Mouse (Mus musculus) CH12.LX (cell line): ENCODE data around the gene Wwtr1.

Experiments
- CTCF ChIP-seq, 2 experiments: IDR thresholded peaks in 1 of 2; conservative IDR thresholded peaks in 1 of 2; 2 replicates each; pipeline ENCODE4 v1.5.1; 2011 to 2012; ENCODE audit warnings: low read depth in 2 of 2, low read length in 2 of 2, improper control_type of control experiment in 1 of 2, inconsistent platforms in 1 of 2, mild to moderate bottlenecking in 1 of 2, moderate library complexity in 1 of 2
- EP300 ChIP-seq: IDR thresholded peaks from 2 replicates; pipeline ENCODE4 v1.6.1; 2011; ENCODE audit warnings: low read length, improper control_type of control experiment
- KAT2A ChIP-seq: IDR thresholded peaks from 2 replicates; pipeline ENCODE4 v1.6.1; 2012; ENCODE audit warnings: low read length, improper control_type of control experiment, inconsistent platforms; ENCODE audit not compliant: insufficient replicate concordance
- MAZ ChIP-seq: IDR thresholded peaks from 2 replicates; pipeline ENCODE4 v1.6.1; 2012; ENCODE audit warnings: low read depth, mild to moderate bottlenecking, inconsistent platforms, low read length, improper control_type of control experiment, moderate library complexity
- MXI1 ChIP-seq: IDR thresholded peaks from 2 replicates; pipeline ENCODE4 v1.6.1; 2011; ENCODE audit warnings: mild to moderate bottlenecking, low read depth, low read length, improper control_type of control experiment
- MYC ChIP-seq: IDR thresholded peaks from 2 replicates; pipeline ENCODE4 v1.6.1; 2011; ENCODE audit warnings: low read depth, mild to moderate bottlenecking, improper control_type of control experiment, low read length
- PAX5 ChIP-seq: IDR thresholded peaks from 2 replicates; pipeline ENCODE4 v1.6.1; 2012; ENCODE audit warnings: low read length, inconsistent platforms, mixed read lengths
- POLR2A ChIP-seq: IDR thresholded peaks from 2 replicates; pipeline ENCODE4 v1.6.1; 2011; ENCODE audit warnings: low read depth, mild to moderate bottlenecking, improper control_type of control experiment, low read length
- RAD21 ChIP-seq: IDR thresholded peaks from 2 replicates; pipeline ENCODE4 v1.6.1; 2011; ENCODE audit warnings: low read depth, mild to moderate bottlenecking, low read length, improper control_type of control experiment, moderate library complexity
- RCOR1 ChIP-seq: conservative IDR thresholded peaks from 2 replicates; pipeline ENCODE4 v1.6.1; 2012; ENCODE audit warnings: low read depth, mild to moderate bottlenecking, inconsistent platforms, low read length, improper control_type of control experiment
- SMC3 ChIP-seq: IDR thresholded peaks from 2 replicates; pipeline ENCODE4 v1.6.1; 2011; ENCODE audit warnings: low read depth, low read length, improper control_type of control experiment
- USF1 ChIP-seq: IDR thresholded peaks from 2 replicates; pipeline ENCODE4 v1.6.1; 2014; ENCODE audit warnings: low read depth, mild to moderate bottlenecking, inconsistent platforms, low read length, improper control_type of control experiment
- ZC3H11A ChIP-seq: IDR thresholded peaks from 2 replicates; pipeline ENCODE4 v1.6.1; 2012; ENCODE audit warnings: low read depth, mild to moderate bottlenecking, inconsistent platforms, low read length, improper control_type of control experiment
- ZKSCAN1 ChIP-seq: IDR thresholded peaks from 2 replicates; pipeline ENCODE4 v1.6.1; 2012; ENCODE audit warnings: low read depth, inconsistent platforms, low read length, improper control_type of control experiment, borderline replicate concordance

DNA sequence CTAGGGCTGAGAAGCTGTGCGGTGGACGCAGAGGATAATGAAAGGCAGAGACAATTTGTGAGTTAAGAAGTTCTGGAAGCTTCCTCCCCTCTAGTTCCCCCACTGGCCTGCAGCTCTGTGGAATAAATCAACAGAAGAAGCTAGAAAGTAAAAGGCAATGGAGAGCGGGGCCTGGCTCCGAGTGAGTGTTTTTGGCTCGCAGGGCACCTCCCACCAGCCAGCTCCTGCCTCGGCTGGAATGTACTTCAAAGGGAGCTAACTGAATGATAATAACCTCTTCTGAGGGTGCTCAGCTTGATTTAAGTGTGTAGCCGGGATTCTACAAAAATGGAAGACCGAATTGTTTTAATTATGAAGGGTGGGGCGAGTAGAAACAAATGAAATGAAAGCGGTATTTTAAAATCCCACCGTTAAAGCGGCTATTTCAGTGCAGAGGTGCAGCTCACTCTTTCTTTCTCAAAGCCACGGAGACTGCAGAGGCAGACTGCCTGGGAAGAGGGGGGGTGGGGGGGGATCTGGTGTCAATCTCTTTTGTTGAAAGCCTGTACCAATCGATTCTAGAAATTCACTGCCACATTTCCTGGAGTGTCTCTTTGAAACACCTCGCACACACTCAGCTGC is 104.6 kb downstream of the Wwtr1 start:
- TF ChIP-seq USF1 (no peak), MXI1 (no peak), POLR2A (no peak), KAT2A (no peak), CTCF (conservative IDR thresholded peaks at IDR 0.05 in 1 of 2, IDR thresholded peaks at IDR 0.05 in 1 of 2; ENCODE audit: low read depth in 2 of 2, low read length in 2 of 2) (no peak), ZKSCAN1 (no peak), MAZ (no peak), MYC (no peak), EP300 (no peak), RCOR1 (no peak), SMC3 (no peak), RAD21 (no peak), PAX5 (no peak), ZC3H11A (no peak)
